Mouse (Mus musculus) cortical plate, adult 2 months (tissue): ENCODE measurements around the gene Rpl9.

Source experiments
- CTCF ChIP-seq: fragments of 200-500 bp; IDR thresholded peaks from 2 replicates; pipeline ENCODE4 v1.5.1; 2011; ENCODE audit warnings: mild to moderate bottlenecking, control low read depth, low read length; ENCODE audit not compliant: insufficient read depth; ENCODE audit errors: extremely low read depth
- POLR2A ChIP-seq: fragments of 200-500 bp; IDR thresholded peaks from 2 replicates; pipeline ENCODE4 v1.6.1; 2011; ENCODE audit warnings: mild to moderate bottlenecking, low read length, control low read depth; ENCODE audit not compliant: insufficient read depth; ENCODE audit errors: extremely low read depth

- peak; percentile 95 for TF ChIP-seq CTCF
- TF ChIP-seq POLR2A, result no peak
Measured at GRCm38 (mm10) chr5:65401251-65401994, 10.2 kb upstream of the Rpl9 start.
